Mouse (Mus musculus) T-helper 1 cell (primary cell): ENCODE results near the gene Sfxn4.
"Not testable (repeated sequence)": the region's sequence is repeated elsewhere in the genome, so short reads cannot be mapped to it uniquely, and the experiment has no call there.

Experiments
- in situ Hi-C: fragments of 300-600 bp; cut with MboI, MseI; formaldehyde crosslinking; loops from one replicate; pipeline ENCODE4 v1.15.1; 2025; ENCODE audit warnings: high pct_unique_total_duplicates

The Sfxn4 gene

DNA sequence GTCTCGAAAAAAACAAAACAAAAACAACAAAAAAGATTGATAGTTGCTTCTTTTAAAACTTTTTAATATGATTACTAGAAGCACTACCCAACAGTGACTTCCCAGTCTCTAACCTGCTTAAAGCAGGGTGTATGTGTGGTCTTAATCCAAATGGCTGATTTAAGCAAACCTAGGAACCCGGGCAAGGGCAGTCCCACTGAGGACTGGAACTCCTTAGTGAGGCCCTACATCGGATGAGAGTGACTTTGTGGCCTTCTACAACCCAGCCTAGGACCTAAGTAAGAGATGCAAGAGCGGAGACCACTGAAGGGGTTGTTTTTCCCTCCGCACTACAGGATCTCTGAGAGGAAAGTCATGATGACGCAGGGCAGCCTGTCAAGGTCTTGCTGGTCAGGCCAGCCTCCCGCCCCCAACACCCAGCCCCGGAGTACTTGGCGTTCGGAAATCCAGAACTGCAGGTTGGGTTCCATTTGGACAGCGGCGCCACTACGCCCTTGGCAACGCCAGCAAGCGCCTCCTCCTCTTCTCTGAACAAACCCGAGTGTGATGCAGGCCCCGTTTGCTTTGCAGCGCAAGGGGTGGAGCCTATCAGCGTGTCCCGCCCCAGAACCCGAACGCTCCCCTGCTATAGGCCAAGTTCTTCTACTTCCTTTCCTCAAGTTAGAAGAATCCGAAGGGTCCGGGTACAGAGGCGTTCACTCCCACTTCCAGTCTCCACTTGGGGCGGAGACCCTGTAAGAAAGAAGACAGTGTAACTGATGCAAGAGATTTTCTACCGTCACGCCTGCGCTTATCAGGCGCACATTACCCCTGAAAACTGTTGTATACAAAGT, at the start of gene Sfxn4:
Gene Sfxn4, minus strand, starts transcription at position 612 of the 833 bp plus-strand sequence.
- in situ Hi-C loops: no loop called here

DNA sequence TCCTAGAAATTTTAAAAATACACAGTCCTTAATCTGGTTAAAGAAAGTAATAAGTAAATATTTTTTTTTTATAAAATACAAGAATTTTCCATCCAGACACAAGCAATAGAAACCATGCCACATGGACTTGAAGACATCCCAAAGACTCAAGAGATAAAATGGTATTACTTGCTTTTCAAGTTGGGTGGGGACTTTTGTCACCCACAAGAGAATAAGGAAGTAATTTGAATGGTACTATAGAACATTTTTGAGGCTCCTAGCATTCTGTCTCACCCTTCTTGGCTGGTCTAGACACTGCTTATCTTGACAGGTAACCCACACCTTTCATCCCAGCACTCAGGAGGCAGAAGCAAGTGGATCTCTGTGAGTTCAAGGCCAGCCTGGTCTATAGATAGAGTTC, 49.0 kb upstream of the Sfxn4 start:
- in situ Hi-C loops: no loop called here

DNA sequence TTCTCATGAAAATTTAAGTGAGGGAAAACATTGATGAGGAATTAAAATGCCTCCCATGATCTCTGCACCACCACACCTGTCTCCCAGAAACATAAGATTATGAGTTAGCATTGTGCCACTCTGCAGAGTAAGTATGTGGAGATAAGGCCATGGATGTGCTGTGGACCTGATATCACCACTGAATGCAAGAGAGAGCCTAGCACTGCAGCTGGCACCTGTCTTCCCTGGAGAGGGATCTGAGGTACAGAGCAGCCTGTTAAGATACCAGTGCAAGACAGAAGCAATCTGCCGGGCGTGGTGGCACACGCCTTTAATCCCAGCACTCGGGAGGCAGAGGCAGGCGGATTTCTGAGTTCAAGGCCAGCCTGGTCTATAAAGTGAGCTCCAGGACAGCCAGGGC, 44.2 kb upstream of the Sfxn4 start:
- in situ Hi-C loops: no loop called here

DNA sequence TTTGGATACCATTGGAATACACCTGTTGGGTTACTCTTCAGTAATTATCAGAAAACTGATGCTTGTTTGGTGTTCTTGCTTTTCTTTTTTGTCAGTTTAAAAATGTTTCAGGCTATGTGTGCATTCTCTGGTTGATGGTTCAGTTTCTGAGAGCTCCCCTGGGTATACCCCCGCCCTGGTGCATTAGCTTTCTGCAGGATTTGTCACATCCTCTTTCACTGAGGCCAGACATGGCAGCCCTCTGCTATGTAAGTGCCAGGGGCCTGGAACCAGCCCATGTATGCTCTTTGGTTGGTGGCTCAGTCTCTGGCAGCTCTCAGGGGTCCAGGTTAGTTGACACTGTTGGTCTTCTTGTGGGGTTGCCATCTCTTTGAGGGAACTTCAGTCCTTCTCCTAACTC, 42.7 kb upstream of the Sfxn4 start:
- in situ Hi-C loops: no loop called here

DNA sequence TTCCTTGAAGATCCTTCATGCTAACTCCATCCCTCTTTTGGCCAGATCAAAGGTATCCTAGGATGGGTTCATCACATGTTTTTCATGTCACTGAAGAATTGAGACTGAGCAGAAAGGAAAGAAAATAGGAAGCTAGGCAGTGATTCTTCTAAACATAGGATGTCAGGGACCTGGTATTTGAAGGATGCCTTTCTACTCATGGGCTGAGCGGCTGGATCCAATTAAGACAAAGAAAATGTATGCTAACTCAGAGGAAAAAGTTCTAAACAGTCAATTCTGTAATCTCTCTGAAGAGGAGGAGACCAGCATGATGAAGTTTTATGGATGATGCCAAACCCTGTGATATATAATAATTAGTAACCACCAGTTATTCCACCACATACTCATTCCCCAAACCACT, 41.9 kb upstream of the Sfxn4 start:
- in situ Hi-C loops: no loop called here

DNA sequence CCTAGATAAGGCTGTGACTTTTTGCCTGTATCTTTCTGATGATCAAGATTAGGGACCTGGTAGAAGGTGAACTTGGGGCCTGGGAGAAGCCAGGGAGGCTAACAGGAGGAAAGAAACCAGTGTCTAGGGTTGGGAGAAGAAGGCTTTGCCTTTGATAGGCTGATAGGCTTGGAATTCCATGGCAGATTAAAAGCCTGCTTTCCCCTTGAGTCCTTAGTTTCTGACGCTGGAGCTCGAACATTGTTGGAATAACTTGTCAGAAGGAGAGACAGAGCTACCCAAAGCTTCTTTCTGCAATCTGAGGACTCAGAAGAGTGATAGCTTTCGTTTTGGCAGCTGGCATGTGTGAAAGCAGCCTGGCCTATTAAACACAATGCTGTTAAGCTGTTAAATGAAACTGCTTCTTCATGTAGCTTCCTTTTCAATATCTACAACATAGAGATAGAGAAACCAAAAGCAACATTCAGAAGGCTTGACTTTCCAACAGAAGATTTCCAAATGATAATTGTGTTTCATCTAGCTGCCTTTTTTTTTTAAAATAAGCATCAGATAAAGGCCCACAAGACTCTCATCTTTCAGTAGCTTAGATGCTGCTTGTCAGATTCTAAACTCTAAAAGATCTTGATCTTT, 34.1 kb upstream of the Sfxn4 start:
- in situ Hi-C loops: no loop called here

DNA sequence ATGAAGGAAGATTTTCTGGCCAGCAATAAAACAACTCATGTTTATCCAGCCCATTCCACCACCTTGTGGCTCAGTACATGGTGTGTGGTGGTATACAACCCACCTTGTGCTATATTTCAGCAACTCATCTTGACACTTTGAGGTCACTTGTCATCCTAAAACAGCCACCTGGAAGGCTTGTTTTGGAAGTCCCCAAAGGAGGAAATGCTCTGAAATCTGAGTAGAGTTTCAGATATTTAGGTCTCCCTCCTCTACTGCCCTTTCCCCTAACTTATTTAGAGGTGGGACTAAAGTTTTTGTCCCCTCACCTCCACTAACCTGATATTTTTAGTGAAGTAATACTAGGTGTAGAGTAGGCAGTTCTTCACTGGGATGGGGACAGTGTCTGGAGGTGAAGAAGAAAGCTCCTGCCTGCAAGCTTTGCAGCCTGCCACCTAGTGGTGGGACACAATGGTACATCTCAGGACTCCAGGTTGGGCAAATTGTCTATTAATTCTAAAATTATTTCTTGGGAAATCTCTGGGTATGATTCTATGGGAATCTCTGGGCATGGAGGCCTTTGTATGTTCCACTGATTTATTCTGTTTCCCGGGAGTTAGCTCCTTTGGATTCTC, 30.8 kb upstream of the Sfxn4 start:
- in situ Hi-C loops: no loop called here

DNA sequence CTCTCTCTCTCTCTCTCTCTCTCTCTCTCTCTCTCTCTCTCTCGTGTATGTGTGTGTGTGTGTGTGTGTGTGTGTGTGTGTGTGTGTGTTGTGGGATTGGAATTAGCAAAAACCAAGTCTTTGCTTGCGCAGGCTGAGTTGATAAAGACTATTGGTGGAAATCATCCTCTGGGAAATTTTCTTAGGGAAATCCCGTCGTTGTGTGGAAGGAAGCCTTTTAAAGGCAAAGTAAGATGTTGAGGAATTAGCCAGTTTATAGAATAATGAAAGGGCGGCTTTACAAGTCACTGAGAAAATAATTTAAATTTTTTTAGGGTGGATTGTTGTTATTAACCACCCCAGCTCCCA, 29.8 kb upstream of the Sfxn4 start:
- in situ Hi-C loops: no loop called here

DNA sequence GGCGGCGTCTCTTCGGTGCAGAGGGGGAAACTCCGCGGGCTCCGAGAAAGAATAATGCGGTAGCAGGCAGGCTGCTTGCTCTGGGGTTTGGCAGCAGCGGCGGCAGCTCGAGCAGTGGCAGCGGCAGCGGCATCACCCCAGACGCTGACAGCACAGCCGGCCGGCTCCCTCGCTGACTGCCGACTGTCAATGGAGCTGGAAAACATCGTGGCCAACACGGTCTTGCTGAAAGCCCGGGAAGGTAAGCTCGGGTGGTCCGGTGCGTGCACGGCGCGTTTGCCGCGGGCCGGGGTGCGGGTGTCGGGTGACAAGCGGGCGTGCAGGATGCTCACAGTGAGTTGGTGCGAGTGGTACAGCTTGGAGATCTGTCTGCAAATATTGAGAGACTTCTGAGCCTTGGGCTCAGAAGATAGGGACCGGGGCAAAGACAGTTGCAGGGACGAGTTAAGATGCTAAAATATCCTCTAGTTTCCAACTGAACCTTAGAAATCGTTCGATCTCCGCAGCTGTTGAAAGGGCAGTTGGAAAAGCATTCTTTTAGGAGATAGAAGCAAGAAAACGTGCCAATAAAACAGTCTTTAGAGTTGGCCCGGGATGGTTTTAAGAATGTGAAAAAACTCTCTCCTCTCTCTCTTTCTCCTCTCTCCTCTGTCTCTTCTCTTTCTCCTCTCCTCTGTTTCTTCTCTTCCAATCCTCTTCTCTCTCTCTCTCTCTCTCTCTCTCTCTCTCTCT, 29.3 kb upstream of the Sfxn4 start:
- in situ Hi-C loops: no loop called here

DNA sequence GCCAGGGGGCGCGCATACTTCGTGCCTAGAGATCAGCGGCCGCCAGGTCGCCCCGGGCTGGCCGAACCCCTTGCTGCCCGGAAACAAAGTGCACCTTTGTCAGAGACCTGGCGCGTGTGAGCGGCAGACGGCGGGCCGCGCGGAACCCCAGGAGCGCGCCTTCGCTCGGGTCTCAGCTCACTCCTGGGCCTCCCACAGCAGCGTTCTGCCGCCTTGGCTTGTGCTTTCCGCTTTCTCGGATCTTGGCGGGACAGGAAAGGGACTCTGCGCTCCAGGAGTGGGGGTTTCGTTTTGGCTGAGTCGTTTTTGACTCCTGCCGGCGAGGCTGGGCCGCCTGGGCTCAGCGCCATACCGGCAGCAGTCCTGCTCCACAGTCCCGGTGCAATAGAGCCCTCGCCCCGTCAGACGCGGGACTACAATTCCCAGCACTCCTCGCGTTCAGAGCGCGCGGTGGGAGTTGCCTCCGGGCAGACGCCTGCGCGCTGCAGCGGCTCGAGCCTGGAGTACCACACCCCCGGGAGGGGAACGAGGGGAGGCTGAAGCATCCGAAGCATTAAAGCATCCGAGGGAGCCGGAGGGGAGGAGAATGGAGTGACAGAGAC, 28.5 kb upstream of the Sfxn4 start, which contains the start of gene Grk5:
Gene Grk5, plus strand, starts transcription at position 36 of the 602 bp plus-strand sequence.
- in situ Hi-C loops: loop anchor here (5.0 kb wide), 1 partner anchor 197 kb away; no protein-coding TSS in a partner anchor

DNA sequence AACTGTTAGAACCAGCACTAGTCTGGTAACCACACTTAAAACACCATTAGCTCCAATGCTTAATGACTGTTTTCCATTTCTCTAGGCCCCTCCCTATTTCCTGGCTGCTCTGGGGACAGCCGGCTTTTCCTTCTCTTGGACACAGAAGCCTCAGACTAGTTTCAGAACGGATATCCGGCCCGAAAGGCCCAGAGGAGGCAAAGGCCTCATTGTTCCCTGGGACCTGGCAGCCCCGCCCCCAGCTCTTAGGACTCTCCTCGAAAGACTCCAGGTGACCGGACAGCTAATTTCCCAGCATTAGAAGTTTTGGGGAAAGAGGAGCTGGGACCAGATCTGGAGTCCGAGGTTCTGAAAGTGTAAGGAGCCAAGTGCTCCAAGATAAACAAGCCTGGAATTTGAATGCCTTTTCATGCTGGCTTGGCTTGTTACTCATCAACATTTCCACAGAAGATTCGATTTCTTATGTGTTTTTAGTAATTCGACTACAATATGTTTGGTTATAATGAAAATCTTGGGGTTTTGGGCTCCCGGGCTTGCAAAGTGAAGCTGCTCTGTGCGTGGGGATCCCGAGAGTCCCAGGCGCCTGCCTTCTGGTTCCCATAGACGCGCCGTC, 27.9 kb upstream of the Sfxn4 start:
- in situ Hi-C loops: loop anchor here (5.0 kb wide), 1 partner anchor 198 kb away; no protein-coding TSS in a partner anchor

DNA sequence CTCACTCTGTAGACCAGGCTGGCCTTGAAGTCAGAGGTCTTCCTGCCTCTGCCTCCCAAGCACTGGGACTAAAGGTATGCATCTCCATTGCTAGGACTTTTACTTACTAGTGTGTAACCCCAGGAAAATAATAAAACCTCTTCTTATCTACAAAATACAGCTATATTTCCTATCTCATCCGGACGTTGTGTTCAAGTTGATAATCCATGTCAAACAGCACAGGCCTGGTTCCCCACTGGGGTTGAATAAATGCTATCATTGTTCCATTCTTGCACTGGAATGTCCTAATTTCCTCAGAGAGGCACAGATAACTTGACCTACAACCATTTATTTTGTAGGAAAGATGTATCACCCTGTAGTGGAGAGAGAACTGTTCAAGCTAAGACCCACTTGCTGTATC, 26.4 kb upstream of the Sfxn4 start:
- in situ Hi-C loops: loop anchor here (5.0 kb wide), 1 partner anchor 200 kb away; no protein-coding TSS in a partner anchor

DNA sequence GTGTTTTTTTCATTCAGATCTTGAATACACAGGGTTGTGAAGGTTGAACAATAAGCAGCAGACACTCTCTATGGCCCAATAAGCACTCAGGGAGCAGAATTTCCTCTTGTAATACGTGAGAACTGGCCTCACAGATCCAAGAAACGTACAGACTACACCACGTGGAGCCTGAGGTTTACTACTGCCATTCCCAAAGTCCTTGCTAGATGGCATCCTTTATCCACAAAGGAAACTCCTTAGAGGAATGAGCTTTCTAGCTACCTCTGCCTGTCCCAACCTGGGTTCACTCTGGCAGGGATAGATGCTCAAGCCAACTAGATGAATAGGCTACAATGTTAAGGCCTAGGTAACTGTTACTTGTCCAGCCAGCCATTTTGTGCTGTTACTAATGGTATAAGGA, 21.9 kb upstream of the Sfxn4 start:
- in situ Hi-C loops: no loop called here

DNA sequence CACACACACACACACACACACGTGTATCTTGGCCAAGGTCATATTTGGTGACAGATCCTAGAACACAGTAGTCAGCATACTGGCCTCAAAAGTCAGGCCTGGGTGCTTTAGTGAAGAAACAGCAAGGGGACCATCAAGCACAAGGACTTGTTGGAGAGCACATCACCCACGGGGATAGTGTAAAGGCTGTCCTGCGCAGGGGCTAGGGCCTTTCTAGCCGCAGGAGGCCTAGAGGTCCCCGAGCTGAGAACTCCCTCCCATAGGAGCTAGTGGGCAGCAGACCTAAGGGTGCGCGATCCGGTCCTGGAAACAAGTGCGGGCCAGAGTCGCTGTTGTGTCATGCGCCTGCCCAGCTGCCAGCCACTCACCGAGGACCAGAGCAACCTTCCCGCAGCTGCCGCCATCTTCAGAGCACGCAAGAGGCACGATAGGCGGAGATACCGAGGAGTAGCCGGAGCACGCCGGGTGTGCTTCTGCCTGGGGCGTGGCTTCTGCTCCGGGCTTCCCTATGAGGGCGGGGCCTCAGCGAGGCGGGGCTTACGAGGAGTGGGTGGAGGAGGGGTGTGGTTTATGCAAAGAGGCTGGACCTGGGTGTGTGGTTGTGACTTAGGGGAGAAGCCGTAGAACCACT, 12.9 kb upstream of the Sfxn4 start, which contains the start of gene Prdx3:
Gene Prdx3, minus strand, starts transcription at position 493 of the 631 bp plus-strand sequence.
- in situ Hi-C loops: loop anchor here (5.0 kb wide), 1 partner anchor 353 kb away; the partner anchor contains the start of gene Csf2ra

DNA sequence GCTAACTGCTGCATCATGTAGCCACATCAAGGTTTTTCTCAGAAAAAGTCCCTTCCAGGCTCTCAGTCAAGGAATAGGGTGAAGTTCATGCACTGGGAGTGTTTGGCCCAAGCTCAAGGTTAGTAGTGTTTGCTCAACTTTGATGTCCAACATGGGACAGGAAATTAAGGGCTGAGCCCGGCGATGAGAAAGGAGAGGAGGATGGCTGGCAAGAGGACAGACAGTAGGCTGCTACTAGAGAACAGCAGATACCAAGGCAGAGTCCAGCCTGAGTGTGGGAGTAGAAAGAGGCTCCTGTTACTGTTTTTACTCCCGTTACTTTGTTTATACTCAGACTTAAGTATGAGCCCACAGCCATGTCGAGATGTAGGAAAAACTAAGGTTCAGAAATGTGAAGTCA, 12.2 kb upstream of the Sfxn4 start:
- in situ Hi-C loops: loop anchor here (5.0 kb wide), 1 partner anchor 354 kb away; the partner anchor contains the start of gene Csf2ra

DNA sequence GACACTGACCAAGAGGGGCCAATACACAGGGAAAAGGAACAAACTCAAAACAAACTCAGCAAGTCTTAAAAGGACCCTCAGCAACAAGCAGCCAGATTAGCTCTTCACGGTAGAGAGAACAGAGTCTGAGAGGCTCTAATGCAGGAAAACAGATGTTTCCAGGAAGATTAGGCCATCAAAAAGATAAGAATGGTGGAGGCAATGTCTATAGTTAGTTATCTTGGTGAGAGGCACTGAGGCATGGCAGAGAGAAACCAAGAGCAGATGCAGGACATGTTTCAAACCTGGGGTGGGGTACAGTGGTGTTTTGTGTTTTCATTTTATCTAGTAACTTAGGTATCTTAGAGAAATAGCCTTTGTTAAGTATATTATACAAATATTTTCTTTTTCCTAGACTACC, 11.0 kb upstream of the Sfxn4 start:
- in situ Hi-C loops: loop anchor here (5.0 kb wide), 1 partner anchor 355 kb away; the partner anchor contains the start of gene Csf2ra

DNA sequence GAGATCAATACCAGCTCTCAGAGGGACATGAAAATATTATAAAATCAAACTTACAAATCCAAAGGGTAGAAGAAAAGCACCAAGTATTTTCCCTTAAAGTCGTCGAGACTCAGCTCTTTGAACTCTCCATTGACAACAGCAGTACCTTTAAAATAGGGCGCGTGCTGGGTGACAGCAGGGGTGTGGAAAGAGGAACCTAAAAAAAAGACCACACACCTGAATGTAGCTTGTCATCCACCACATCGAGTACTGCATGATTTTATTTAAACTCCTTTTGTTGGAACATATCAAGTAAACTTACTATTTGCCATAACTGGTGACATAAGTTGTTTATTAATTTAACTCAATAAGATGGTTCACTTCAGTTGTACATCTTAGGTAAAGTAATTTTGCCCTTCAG, 10.1 kb upstream of the Sfxn4 start:
- in situ Hi-C loops: loop anchor here (5.0 kb wide), 1 partner anchor 356 kb away; the partner anchor contains the start of gene Csf2ra

DNA sequence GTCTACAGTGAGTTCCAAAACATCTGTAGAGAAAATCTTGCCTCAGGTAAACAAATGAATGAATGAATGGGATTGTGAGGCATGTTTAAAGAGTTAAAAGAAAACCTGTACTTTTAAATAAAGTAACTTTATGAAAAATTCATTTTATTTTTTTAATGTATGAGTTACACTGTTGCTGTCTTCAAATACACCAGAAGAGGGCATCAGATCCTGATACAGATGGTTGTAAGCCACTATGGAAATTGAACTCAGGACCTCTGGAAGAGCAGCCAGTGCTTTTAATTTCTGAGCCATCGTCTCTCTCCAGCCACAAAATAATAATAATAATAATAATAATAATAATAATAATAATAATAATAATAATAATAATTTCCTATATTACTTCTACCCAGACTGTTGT, 9.2 kb upstream of the Sfxn4 start:
- in situ Hi-C loops: loop anchor here (5.0 kb wide), 1 partner anchor 357 kb away; the partner anchor contains the start of gene Csf2ra

DNA sequence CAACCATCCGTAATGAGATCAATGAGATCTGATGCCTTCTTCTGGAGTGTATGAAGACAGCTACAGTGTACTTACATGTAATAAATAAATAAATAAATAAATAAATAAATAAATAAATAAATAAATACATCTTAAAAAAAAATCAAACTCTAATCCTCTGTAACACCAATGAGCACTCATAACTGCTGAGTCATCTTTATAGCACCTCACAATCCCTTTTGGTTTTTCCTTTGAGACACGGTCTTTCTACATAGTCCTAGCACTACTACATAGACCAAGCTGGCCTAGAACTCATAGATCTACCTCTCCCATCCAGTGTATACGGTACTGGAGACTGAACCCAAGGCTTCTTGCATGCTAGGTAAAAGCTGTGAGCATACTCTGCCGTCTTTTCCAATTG, 4.9 kb upstream of the Sfxn4 start:
- in situ Hi-C loops: not testable (repeated sequence)

DNA sequence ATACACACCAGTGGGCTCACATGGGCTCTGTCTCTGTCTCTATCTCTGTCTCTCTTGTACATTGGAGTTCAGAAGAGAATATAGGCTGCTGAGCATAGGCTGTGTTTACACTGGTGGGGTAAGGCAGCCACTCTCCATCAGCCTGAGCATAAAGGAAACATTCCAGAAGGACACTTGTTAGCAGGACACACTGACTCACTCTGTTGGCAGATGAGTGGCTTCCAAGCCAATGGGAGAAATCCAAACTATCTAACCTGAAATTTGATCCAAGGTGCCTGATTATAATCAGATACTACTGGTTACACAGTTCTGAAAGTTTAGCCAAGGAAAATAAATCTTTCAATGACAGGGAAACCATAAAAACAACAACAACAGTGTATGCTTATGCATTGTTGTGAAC, 15.5 kb downstream of the Sfxn4 start:
- in situ Hi-C loops: no loop called here
